Mouse (Mus musculus) forebrain, embryonic 16.5 days (tissue): Measurements from ENCODE around the gene Rps27a. TPM values are rescaled to one million over a fixed set of nuclear protein-coding genes. Genes with fewer than 3 reads are reported as not detected.
"Not testable (repeated sequence)": the region's sequence is repeated elsewhere in the genome, so short reads cannot be mapped to it uniquely, and the experiment has no call there.

Source experiments
- ATAC-seq: fragments of 200-750 bp; cut with Nextera tagmentation; 2 replicates; pipeline ENCODE4 v1.8.0; 2017; ENCODE audit warnings: mild to moderate bottlenecking, moderate library complexity
- H3K27ac ChIP-seq: fragments of 300-500 bp; sonication (generic); 2 replicates; pipeline ENCODE4 v1.5.1; 2014; ENCODE audit warnings: low read length, control low read depth
- H3K27me3 ChIP-seq: fragments of 300-500 bp; sonication (generic); replicated peaks from 2 replicates; pipeline ENCODE4 v1.6.1; 2014; ENCODE audit warnings: low read length; ENCODE audit not compliant: control insufficient read depth, insufficient read depth
- H3K36me3 ChIP-seq: fragments of 300-500 bp; sonication (generic); 2 replicates; pipeline ENCODE4 v1.6.1; 2014; ENCODE audit not compliant: control insufficient read depth, insufficient read depth
- H3K4me1 ChIP-seq: fragments of 300-500 bp; sonication (generic); replicated peaks from 2 replicates; pipeline ENCODE4 v1.6.1; 2014; ENCODE audit warnings: low read length; ENCODE audit not compliant: control insufficient read depth, insufficient read depth
- H3K4me2 ChIP-seq: fragments of 300-500 bp; sonication (generic); 2 replicates; pipeline ENCODE4 v1.6.1; 2014; ENCODE audit warnings: mild to moderate bottlenecking, low read length, control low read depth
- H3K4me3 ChIP-seq: fragments of 300-500 bp; sonication (generic); replicated peaks from 2 replicates; pipeline ENCODE4 v1.5.1; 2014; ENCODE audit warnings: mild to moderate bottlenecking, low read length, control low read depth
- H3K9ac ChIP-seq: fragments of 300-500 bp; sonication (generic); replicated peaks from 2 replicates; pipeline ENCODE4 v1.6.1; 2014; ENCODE audit warnings: low read depth, low read length, control low read depth
- H3K9me3 ChIP-seq: fragments of 300-500 bp; sonication (generic); 2 replicates; pipeline ENCODE4 v1.6.1; 2016; ENCODE audit warnings: low read length; ENCODE audit not compliant: control insufficient read depth
- WGBS: fragments of 180-500 bp; shearing (Covaris S2); extraction: QIAGEN DNeasy Blood & Tissue Kit; methylation state at CpG from one replicate; pipeline ENCODE4 v1.1.7; 2014; 5-methylcytosine and 5-hydroxymethylcytosine counted together
- polyA plus RNA-seq: library from polyadenylated mRNA; unstranded; fragments of >200 nt; fragmentation: Nextera tagmentation; extraction: Ambion mirVana; gene quantifications from 2 replicates; pipeline ENCODE4 v1.2.1, GENCODE M21; 2015

Rps27a gene
- polyA plus RNA-seq, 1 experiment from 2014 or later: 551 TPM

DNA sequence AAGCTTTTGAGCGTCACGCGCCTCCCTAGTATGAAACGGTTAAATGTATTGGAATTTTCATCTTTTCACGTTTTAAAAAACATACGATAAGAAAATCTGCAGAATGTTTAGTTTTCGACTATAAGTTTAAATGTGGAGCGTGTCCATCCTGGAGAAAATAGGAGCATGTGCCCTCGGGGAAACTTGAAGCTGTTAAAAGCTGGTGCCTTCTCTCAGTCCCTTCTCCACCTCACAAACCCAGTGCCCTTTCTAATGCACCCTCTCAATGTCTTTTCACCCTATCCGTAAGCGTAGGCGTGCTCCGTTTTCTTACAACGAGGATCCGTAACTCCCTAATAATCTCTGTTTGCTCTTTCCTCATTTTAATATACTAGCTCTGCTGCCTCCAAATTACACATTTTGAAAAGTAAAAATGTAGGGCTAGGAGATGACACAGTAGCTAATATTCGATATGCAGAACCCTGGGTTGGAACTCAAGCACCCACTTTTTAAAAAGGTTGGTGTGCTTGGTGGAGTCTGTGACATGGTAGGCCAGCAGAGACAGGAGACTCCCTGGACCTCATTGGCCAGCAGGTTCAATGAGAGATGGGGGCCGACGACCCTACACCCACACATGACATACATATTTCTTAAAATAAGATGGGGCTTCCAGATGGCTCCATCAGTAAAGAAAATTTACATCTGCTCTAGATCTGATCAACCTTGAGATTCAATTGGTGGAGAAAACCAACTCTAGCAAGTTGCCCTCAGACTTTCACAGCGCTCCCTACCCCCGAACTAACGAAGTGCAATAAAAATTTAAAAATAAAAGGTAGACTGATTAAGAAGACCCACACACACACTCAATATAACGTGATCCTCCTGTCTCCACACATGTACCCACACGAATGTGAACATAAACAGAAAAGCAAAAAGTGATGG lies 855 bp upstream of the Rps27a start:
- H3K4me1 ChIP-seq: peaks cover 12% of the 10 kb centered on the region
- H3K4me3 ChIP-seq: peak overlapping the region; percentile 74
- H3K27ac ChIP-seq: peak overlapping the region; percentile 90
- H3K4me2 ChIP-seq: peak overlapping the region; percentile 82
- H3K9ac ChIP-seq: peak overlapping the region; percentile 85
- H3K9me3 ChIP-seq: no peaks in the 10 kb centered on the region
- H3K27me3 ChIP-seq: no peaks in the 10 kb centered on the region
- peaks cover 11% of the 10 kb centered on the region; the same call in 1 of the 2 replicates for H3K36me3 ChIP-seq
- ATAC-seq: no peak
- WGBS: 25% methylated on average over 23 of the region's 23 CpGs

DNA sequence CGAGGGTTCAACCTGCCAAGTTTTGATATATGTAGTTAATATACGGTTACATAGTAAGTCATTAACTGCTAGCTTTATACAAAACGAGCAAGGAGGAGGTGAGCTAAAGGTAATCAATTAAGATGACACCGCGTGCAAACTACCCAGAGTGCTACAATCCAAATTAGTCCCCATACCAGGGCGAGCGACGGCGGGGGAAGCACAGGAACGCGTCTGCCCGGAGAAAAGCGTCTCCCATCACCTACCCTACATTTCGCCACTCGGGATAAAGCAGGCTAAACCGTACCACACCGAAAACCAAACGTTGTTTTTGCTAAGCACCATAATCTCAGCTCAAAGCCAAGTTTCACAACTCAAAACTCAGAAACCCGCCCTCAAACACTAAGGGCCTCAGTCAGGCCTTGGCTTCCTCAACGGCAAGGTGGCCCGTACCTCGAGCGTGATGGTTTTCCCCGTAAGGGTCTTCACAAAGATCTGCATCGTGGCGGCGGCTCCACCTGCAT lies 609 bp downstream of the Rps27a start:
- peak overlapping the region; percentile 85 for H3K9ac ChIP-seq
- WGBS: 0% methylated on average over 27 of the region's 27 CpGs
- H3K27me3 ChIP-seq: no peaks in the 10 kb centered on the region
- peak overlapping the region; percentile 67 for H3K4me2 ChIP-seq
- H3K4me1 ChIP-seq: peaks cover 12% of the 10 kb centered on the region
- H3K27ac ChIP-seq: peak overlapping the region; percentile 90
- H3K4me3 ChIP-seq: peak overlapping the region; percentile 74
- peak; percentile 13 for ATAC-seq
- H3K9me3 ChIP-seq: no peaks in the 10 kb centered on the region
- peaks cover 12% of the 10 kb centered on the region for H3K36me3 ChIP-seq

DNA sequence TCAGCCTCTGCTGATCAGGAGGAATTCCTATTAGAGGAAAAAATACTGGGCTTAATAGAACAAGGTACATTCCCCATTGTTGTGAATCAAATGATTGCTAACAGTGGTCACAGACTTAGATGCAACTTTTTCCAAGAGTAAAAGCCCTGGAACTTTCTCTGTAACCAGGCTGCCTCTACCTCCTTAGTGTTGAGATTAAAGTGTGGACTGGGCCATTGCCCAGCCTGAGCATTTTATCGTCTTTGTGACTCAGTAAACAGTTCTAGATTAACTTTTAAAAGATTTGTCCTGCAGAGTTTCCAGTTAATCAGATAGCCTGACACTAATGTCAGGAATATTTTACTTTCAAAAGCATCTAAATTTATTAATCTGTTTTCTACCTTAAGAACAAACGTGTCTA lies 1.1 kb downstream of the Rps27a start:
- WGBS: 26% methylated on average over 2 of the region's 2 CpGs
- H3K9ac ChIP-seq: peak overlapping the region; percentile 85; the same call in 1 of the 2 replicates
- H3K4me2 ChIP-seq: peak overlapping the region; percentile 67

DNA sequence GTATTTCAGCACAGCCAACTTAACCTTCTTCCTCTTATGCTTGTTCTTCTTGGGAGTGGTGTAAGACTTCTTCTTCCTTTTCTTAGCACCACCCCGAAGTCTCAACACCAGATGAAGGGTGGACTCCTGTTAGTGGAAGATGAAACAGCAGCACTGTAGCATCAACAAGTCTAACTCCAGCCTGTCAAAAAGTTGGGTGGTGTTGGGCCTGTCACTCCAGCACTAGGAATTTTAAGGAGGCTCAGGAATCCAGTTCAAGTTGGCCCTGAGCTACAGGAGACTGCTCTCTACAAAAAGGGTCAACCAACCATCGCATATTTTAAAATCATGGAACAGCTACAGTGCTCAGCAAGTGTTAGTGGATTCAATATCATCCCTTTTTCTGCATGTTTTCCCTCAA lies 1.6 kb downstream of the Rps27a start:
- peak overlapping the region; percentile 67 for H3K4me2 ChIP-seq
- H3K27ac ChIP-seq, H3K4me3 ChIP-seq, H3K9me3 ChIP-seq, H3K27me3 ChIP-seq, ATAC-seq, H3K9ac ChIP-seq: not testable (repeated sequence)
- 97% methylated on average over 2 of the region's 2 CpGs for WGBS
- peaks cover 17% of the 10 kb centered on the region for H3K36me3 ChIP-seq
- peaks cover 12% of the 10 kb centered on the region for H3K4me1 ChIP-seq

More for the DNA sequence above, 1.1 kb downstream of the Rps27a start:
- Histone ChIP-seq H3K27ac (no peak overlapping the region), H3K4me1 (peaks cover 12% of the 10 kb centered on the region), H3K36me3 (peaks cover 14% of the 10 kb centered on the region), H3K27me3 (no peaks in the 10 kb centered on the region), H3K9me3 (no peaks in the 10 kb centered on the region), H3K4me3 (peak overlapping the region; percentile 74)
- no peak for ATAC-seq

DNA sequence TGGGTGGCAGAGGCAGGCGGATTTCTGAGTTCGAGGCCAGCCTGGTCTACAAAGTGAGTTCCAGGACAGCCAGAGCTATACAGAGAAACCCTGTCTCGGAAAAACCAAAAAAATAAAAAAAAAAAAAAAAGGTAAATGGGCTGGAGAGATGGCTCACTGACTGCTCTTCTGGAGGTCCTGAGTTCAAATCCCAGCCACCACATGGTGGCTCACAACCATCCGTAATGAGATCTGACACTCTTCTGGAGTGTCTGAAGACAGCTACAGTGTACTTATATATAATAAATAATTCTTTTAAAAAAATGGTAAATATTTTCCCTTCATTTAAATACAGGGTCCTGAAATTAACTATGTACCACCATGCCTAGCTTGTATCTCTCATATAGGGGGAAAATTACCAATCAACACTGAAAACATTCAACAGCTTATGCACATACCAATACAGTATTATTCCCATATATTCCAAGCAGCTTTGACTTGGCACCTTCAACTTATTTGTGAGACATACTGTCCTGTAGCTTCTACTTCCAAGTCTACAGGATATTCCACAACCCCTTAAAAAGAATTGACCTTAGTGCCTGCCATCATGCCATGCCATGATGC lies 2.7 kb downstream of the Rps27a start:
- H3K27me3 ChIP-seq, H3K9me3 ChIP-seq, H3K9ac ChIP-seq, H3K27ac ChIP-seq, H3K4me3 ChIP-seq, ATAC-seq, H3K4me2 ChIP-seq: not testable (repeated sequence)
- 70% methylated on average over 4 of the region's 4 CpGs for WGBS
- peaks cover 12% of the 10 kb centered on the region for H3K4me1 ChIP-seq
- H3K36me3 ChIP-seq: peaks cover 21% of the 10 kb centered on the region

DNA sequence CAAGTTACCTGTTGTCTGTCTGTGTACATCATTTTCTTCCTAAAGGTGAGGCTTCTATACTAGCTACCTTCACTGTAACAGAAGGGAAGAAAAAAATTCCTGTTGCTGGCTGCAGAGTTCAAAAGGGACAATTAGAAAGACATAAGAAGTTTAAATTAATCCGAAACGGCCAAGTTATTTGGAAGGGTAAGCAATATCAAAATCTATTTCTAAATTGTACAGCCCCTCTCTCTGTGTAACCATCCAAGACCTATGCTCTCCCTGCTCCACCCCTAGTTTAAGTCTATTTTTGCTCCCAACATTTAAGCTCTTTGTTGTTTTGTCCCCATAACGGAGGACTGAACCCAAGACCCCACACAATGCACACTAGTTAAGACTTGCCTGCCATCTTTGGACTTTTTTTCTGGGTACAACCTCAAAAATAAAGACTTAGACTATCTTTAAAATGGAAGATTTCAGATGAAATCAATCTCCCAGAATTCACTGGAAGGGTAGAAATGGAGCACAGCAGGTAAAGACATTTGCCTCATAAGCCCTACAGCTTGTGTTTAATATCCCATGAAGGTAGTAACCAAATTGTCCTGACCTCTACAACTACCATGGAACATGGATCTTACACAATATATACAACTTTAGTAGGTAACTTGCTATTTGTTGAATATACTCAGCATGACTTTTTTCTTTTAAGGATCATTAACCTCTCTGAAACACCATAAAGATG lies 3.5 kb downstream of the Rps27a start:
- no peak overlapping the region for H3K4me2 ChIP-seq
- peaks cover 23% of the 10 kb centered on the region for H3K36me3 ChIP-seq
- WGBS: 85% methylated on average over 3 of the region's 3 CpGs
- H3K4me1 ChIP-seq: peaks cover 12% of the 10 kb centered on the region
- no peaks in the 10 kb centered on the region for H3K9me3 ChIP-seq
- H3K27me3 ChIP-seq: no peaks in the 10 kb centered on the region
- H3K9ac ChIP-seq: no peak overlapping the region
- H3K27ac ChIP-seq: no peak overlapping the region
- H3K4me3 ChIP-seq: no peak overlapping the region
- ATAC-seq: no peak

DNA sequence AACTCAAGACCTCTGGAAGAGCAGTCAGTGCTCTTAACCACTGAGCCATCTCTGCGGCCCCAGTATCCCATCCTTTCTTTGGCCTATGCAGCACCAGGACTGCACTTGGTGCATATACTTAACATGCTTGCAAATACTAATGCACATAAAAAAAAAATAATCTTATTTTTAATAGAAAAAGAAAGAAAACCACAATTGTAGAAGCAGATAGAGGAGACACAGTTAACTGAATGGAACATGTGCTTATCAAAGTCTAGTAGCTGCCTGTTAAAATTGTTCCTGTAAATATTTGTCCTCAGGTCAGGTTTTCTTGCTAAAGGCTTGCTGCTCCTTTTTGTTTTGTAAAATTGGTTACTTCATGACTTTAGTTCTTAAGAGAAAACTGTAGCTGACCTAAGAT lies 9.7 kb downstream of the Rps27a start:
- peaks cover 43% of the 10 kb centered on the region for H3K36me3 ChIP-seq
- WGBS: 97% methylated on average over 1 of the region's 1 CpGs
- H3K27me3 ChIP-seq: no peaks in the 10 kb centered on the region
- H3K9ac ChIP-seq: no peak overlapping the region
- no peaks in the 10 kb centered on the region for H3K9me3 ChIP-seq
- H3K4me3 ChIP-seq: no peak overlapping the region
- H3K27ac ChIP-seq: no peak overlapping the region
- H3K4me1 ChIP-seq: no peaks in the 10 kb centered on the region
- no peak overlapping the region for H3K4me2 ChIP-seq
- ATAC-seq: no peak

DNA sequence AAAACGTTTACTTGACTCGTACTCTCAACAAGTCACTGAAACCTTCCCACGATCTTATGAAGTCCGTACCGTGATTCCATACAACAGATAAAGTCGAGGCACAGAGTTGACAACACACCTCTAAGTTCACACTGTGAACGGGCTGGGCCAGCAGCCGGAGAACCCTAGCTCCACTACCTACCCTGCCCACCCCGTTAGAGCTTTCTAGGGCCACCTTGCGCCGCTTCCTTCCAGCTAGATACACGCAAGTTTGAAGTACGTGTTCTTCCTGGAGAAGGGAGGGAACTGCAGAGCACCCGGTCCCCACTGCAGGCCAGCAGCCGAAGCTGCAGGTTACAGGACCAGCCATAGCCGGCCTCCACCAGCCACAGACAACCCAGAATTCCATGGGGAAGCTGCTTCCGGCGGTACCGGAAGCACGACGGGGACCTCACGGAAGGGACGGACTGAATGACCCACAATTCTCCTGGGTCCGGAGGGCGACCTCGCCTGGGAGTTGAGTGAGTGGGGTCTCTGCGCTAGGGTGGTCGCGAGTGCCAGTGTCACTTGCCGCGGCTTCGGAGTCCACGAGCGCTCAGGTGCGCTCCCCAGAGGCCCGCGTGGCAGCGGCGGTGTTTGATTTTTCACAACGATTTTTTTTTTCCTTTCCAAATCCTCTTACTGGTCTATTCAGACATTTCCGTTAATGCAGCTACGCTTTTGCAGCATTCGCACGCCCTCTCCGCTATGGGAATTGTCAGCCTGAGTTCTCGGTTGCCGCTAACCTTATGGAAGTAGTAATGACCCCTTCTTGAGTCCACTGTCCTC lies 21.7 kb downstream of the Rps27a start, which contains the start of gene Mtif2:
Gene Mtif2, plus strand, starts transcription at position 421 of the 807 bp plus-strand sequence.
- H3K9ac ChIP-seq: peak within 1 kb of the TSS; percentile 78
- H3K4me1 ChIP-seq: peaks cover 11% of the 10 kb centered on the region
- no peaks in the 10 kb centered on the region for H3K27me3 ChIP-seq
- H3K4me3 ChIP-seq: peak within 1 kb of the TSS; percentile 74
- WGBS: 2% methylated on average over 46 of the region's 47 CpGs
- no peaks in the 10 kb centered on the region for H3K9me3 ChIP-seq
- peak within 1 kb of the TSS; percentile 81 for H3K27ac ChIP-seq
- peaks cover 7% of the 10 kb centered on the region for H3K36me3 ChIP-seq
- peak within 1 kb of the TSS; percentile 87 for H3K4me2 ChIP-seq
- peak; percentile 97 for ATAC-seq
